Mouse (Mus musculus) midbrain, postnatal 0 days (tissue): Measurements from ENCODE around the gene Zfp811. TPM values are rescaled to one million over a fixed set of nuclear protein-coding genes. Genes with fewer than 3 reads are reported as not detected.
"Not testable (repeated sequence)": the region's sequence is repeated elsewhere in the genome, so short reads cannot be mapped to it uniquely, and the experiment has no call there.

ENCODE experiments used
- ATAC-seq: fragments of 200-750 bp; cut with Nextera tagmentation; 2 replicates; pipeline ENCODE4 v1.8.0; 2017; ENCODE audit warnings: moderate number of reproducible peaks, mild to moderate bottlenecking, moderate TSS enrichment, moderate library complexity; ENCODE audit not compliant: low FRiP score
- DNase-seq: peaks from one replicate; pipeline ENCODE4 v3.0.0-alpha.2; 2015; ENCODE audit warnings: low spot score
- H3K27ac ChIP-seq: fragments of 300-500 bp; sonication (generic); 2 replicates; pipeline ENCODE4 v1.5.1; 2014; ENCODE audit warnings: low read depth, mild to moderate bottlenecking, low read length, mixed read lengths
- H3K27me3 ChIP-seq: fragments of 300-500 bp; sonication (generic); 2 replicates; pipeline ENCODE4 v1.6.1; 2014; ENCODE audit warnings: low read length, control low read depth, mixed read lengths; ENCODE audit not compliant: insufficient read depth
- H3K36me3 ChIP-seq: fragments of 300-500 bp; sonication (generic); 2 replicates; pipeline ENCODE4 v1.6.1; 2014; ENCODE audit warnings: low read length, control low read depth, mixed read lengths; ENCODE audit not compliant: insufficient read depth
- H3K4me1 ChIP-seq: fragments of 300-500 bp; sonication (generic); 2 replicates; pipeline ENCODE4 v1.6.1; 2014; ENCODE audit warnings: mild to moderate bottlenecking, control low read depth, antibody characterized with exemption, low read length, mixed read lengths; ENCODE audit not compliant: insufficient read depth
- H3K4me2 ChIP-seq: fragments of 300-500 bp; sonication (generic); 2 replicates; pipeline ENCODE4 v1.6.1; 2014; ENCODE audit warnings: low read depth, mild to moderate bottlenecking, low read length, mixed read lengths; ENCODE audit not compliant: poor library complexity, severe bottlenecking
- H3K4me3 ChIP-seq: fragments of 300-500 bp; sonication (generic); 2 replicates; pipeline ENCODE4 v1.5.1; 2014; ENCODE audit warnings: low read depth, mild to moderate bottlenecking, low read length, moderate library complexity
- H3K9ac ChIP-seq: fragments of 300-500 bp; sonication (generic); replicated peaks from 2 replicates; pipeline ENCODE4 v1.6.1; 2014; ENCODE audit warnings: mild to moderate bottlenecking, low read length, moderate library complexity, mixed read lengths; ENCODE audit not compliant: poor library complexity, severe bottlenecking
- H3K9me3 ChIP-seq: fragments of 300-500 bp; sonication (generic); 2 replicates; pipeline ENCODE4 v1.6.1; 2016; ENCODE audit warnings: low read length, control low read depth
- CTCF ChIP-seq: IDR thresholded peaks from 2 replicates; pipeline ENCODE4 v1.5.1; 2016; ENCODE audit warnings: antibody characterized with exemption, mild to moderate bottlenecking
- WGBS: fragments of 180-500 bp; shearing (Covaris S2); extraction: QIAGEN DNeasy Blood & Tissue Kit; methylation state at CpG from one replicate; pipeline ENCODE4 v1.1.7; 2014; 5-methylcytosine and 5-hydroxymethylcytosine counted together
- polyA plus RNA-seq: library from polyadenylated mRNA; unstranded; fragments of >200 nt; fragmentation: Nextera tagmentation; extraction: Ambion mirVana; gene quantifications from 2 replicates; pipeline ENCODE4 v1.2.1, GENCODE M21; 2015
- total RNA-seq: library from RNA; depleted of rRNA; stranded (reverse); fragments of >200 nt; gene quantifications from 2 replicates; pipeline ENCODE4 v1.2.3, GENCODE M21; 2014; rRNA removed

Zfp811 gene
- 17.9 and 20.9 TPM in 2 replicates for total RNA-seq
- polyA plus RNA-seq, result 22.9 and 26.0 TPM in 2 replicates

GRCm38 (mm10) chr17:32809544-32810374 is at the start of gene Zfp811:
Zfp811 (minus strand) TSS chr17:32809931.
- Histone ChIP-seq H3K4me2 (peak within 1 kb of the TSS; percentile 58), H3K4me1 (peaks cover 12% of the 10 kb centered on the region), H3K36me3 (no peaks in the 10 kb centered on the region), H3K9ac (peak within 1 kb of the TSS; percentile 90), H3K27me3 (no peaks in the 10 kb centered on the region), H3K4me3 (peak within 1 kb of the TSS; percentile 51), H3K27ac (peak within 1 kb of the TSS; percentile 88), H3K9me3 (no peaks in the 10 kb centered on the region)
- TF ChIP-seq CTCF, result peak; percentile 43; the same call in 1 of the 2 replicates
- WGBS, result 0% methylated on average over 17 of the region's 17 CpGs
- ATAC-seq (peak; percentile 91), DNase-seq (peak; percentile 94)

GRCm38 (mm10) chr17:32856713-32857112 is 47.0 kb upstream of the Zfp811 start:
- not testable (repeated sequence) for H3K27ac ChIP-seq, H3K9ac ChIP-seq, ATAC-seq, H3K36me3 ChIP-seq, DNase-seq, H3K4me2 ChIP-seq, H3K27me3 ChIP-seq, H3K9me3 ChIP-seq, H3K4me1 ChIP-seq, H3K4me3 ChIP-seq
- WGBS, result 76% methylated on average over 2 of the region's 6 CpGs

DNA sequence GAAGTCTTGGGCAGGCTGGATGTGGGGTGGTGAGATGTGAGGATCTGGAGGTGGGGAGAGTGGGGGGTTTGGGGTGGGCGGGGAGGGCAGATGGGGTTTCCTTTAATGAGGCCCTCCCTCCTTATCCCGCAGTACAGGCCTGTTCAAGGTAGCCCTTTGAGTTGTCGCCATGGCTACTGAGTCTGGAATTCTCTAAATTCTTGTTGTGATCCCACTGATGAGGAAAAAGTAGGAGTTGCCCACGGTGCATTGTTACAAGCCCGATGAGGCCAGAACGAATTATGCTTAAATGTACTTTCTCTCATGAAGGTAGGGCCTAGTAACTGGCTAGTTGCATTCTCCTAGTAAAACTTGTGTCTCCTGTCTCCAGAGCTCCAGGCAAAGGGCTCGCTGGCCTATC is 41.9 kb upstream of the Zfp811 start:
- ATAC-seq (no peak), DNase-seq (no peak)
- H3K9ac ChIP-seq, result no peak overlapping the region
- H3K27ac ChIP-seq, result no peak overlapping the region
- H3K4me2 ChIP-seq, result no peak overlapping the region
- no peaks in the 10 kb centered on the region for H3K9me3 ChIP-seq
- no peak for TF ChIP-seq CTCF
- H3K4me1 ChIP-seq, result no peaks in the 10 kb centered on the region
- H3K36me3 ChIP-seq, result no peaks in the 10 kb centered on the region
- no peak overlapping the region for H3K4me3 ChIP-seq
- H3K27me3 ChIP-seq, result no peaks in the 10 kb centered on the region
- 22% methylated on average over 7 of the region's 7 CpGs for WGBS

- DNase-seq, result no peak
Observed at GRCm38 (mm10) chr17:32841388-32841787, 31.7 kb upstream of the Zfp811 start.

DNA sequence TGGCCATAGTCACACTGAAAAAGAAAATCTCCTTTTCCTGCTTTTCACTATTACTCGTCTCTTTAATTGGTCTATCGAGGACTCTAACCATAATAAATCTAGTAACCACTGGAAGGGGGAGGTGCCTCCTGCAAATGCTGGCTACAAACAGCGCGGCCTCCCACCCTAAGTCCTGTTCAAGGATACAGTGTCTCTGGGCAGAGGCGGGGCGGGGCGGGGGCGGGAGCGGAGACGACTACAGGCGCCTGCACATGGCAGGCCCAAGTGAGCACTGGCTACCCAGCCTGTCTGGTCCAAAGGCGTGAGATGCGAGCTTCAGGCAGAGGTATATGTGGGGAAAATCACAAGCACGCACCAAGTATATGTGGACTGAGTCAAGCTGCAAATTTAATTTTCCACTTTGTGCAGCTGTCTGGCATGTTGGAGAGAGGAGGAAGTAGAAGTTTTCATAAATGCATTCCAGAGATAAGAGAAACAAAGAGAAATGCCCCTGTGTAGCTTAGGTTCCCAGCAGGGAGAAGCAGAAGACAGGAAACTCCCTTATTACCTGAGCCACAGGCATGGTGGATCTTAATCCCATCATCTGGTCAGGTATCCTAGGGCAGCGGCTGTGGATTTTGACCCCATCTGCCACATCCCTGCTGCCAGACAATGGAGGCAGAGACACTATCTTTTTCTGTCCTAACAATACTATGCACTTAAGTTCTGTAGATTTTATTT is 29.5 kb upstream of the Zfp811 start:
- Histone ChIP-seq H3K36me3 (no peaks in the 10 kb centered on the region), H3K4me1 (no peaks in the 10 kb centered on the region), H3K27me3 (no peaks in the 10 kb centered on the region), H3K4me2 (no peak overlapping the region), H3K9me3 (0 out of 2 replicates have a peak, but pooled peaks cover 7% of the 10 kb centered on the region), H3K9ac (no peak overlapping the region), H3K4me3 (no peak overlapping the region), H3K27ac (no peak overlapping the region)
- WGBS, result 44% methylated on average over 15 of the region's 15 CpGs
- no peak for DNase-seq
- TF ChIP-seq CTCF, result no peak
- ATAC-seq, result no peak

More at GRCm38 (mm10) chr17:32841388-32841787, 31.7 kb upstream of the Zfp811 start:
- Histone ChIP-seq H3K9ac (no peak overlapping the region), H3K9me3 (0 out of 2 replicates have a peak, but pooled peaks cover 7% of the 10 kb centered on the region), H3K4me1 (no peaks in the 10 kb centered on the region), H3K36me3 (no peaks in the 10 kb centered on the region), H3K4me2 (no peak overlapping the region), H3K27ac (no peak overlapping the region), H3K27me3 (no peaks in the 10 kb centered on the region), H3K4me3 (no peak overlapping the region)
- no peak for ATAC-seq
- WGBS, result 49% methylated on average over 2 of the region's 2 CpGs
- TF ChIP-seq CTCF, result no peak

- Histone ChIP-seq H3K4me2 (peak overlapping the region; percentile 68), H3K9ac (peak overlapping the region; percentile 89; the same call in 1 of the 2 replicates), H3K9me3 (no peaks in the 10 kb centered on the region), H3K27me3 (no peaks in the 10 kb centered on the region), H3K4me3 (peak overlapping the region; percentile 72), H3K4me1 (no peaks in the 10 kb centered on the region; the same call in 1 of the 2 replicates), H3K36me3 (peaks cover 2% of the 10 kb centered on the region; the same call in 1 of the 2 replicates), H3K27ac (no peak overlapping the region)
- ATAC-seq, result no peak
- DNase-seq, result no peak
- TF ChIP-seq CTCF, result no peak
- whole genome bisulfite sequencing, result 37% methylated on average over 3 of the region's 3 CpGs
Observed at GRCm38 (mm10) chr17:32830418-32830782, 20.7 kb upstream of the Zfp811 start.
